ENCODE assay signal across 29 mouse cellular contexts in genomic region chr14:55171311-55172049, GRCm38 (mm10). TPM values are rescaled to one million over a fixed set of nuclear protein-coding genes. Genes with fewer than 3 reads are reported as not detected.
DNase-seq lines count a peak whose midpoint lies in the region; ATAC-seq and TF ChIP-seq lines count a peak whose summit lies in the region.
"Had no signal": no experiment of that assay in that cellular context is flagged by ENCODE, and none has a peak within 500 bp of the region (broad histone marks: within the 10 kb centered on the region; RNA-seq: fewer than 3 reads in every experiment).

No protein-coding gene starts in this region.

- no peak overlapping the region for H3K4me3 ChIP-seq in midbrain, embryonic 11.5 days (ENCODE audit: low read depth, low read length)
- H3K4me3 ChIP-seq in midbrain, embryonic 15.5 days, result no peak overlapping the region
- H3K4me3 ChIP-seq in heart, adult 2 months, result no peak overlapping the region
- H3K4me3 ChIP-seq: embryonic facial prominence, embryonic 15.5 days; neural tube, embryonic 15.5 days; stomach, embryonic 15.5 days had no signal

- no peaks in the 10 kb centered on the region for H3K27me3 ChIP-seq in midbrain, embryonic 11.5 days (ENCODE audit: control insufficient read depth, insufficient read depth, low read length)
- H3K27me3 ChIP-seq in midbrain, embryonic 15.5 days (replicated peaks), result no peaks in the 10 kb centered on the region
- no peaks in the 10 kb centered on the region; the same call in 1 of the 2 replicates for H3K27me3 ChIP-seq in heart, adult 2 months (ENCODE audit: control insufficient read depth, insufficient read depth, low read length)
- H3K27me3 ChIP-seq: embryonic facial prominence, embryonic 15.5 days; neural tube, embryonic 15.5 days; stomach, embryonic 15.5 days had no signal

- intact Hi-C loops in heart, adult 2 months (cut with DNase I), result no loop called here
- intact Hi-C loops in left cerebral cortex, postnatal 36 days (cut with DNase I), result no loop called here

- H3K4me2 ChIP-seq in midbrain, embryonic 11.5 days, result no peak overlapping the region
- H3K4me2 ChIP-seq in midbrain, embryonic 15.5 days, result no peak overlapping the region
- H3K4me2 ChIP-seq: embryonic facial prominence, embryonic 15.5 days; neural tube, embryonic 15.5 days; stomach, embryonic 15.5 days had no signal

- no peak overlapping the region for H3K9ac ChIP-seq in midbrain, embryonic 11.5 days (ENCODE audit: low read length)
- H3K9ac ChIP-seq in midbrain, embryonic 15.5 days, result no peak overlapping the region
- no peak overlapping the region for H3K9ac ChIP-seq in heart, adult 2 months (ENCODE audit: low read depth, low read length)
- H3K9ac ChIP-seq: embryonic facial prominence, embryonic 15.5 days; neural tube, embryonic 15.5 days; stomach, embryonic 15.5 days had no signal

- TF ChIP-seq EP300 in heart, adult 2 months (IDR thresholded peaks at IDR 0.05; ENCODE audit: insufficient read depth, low read depth, low read length), result no peak

- TF ChIP-seq POLR2A in heart, adult 2 months (IDR thresholded peaks at IDR 0.05; ENCODE audit: insufficient read depth, low read depth, low read length), result no peak

- H3K36me3 ChIP-seq in midbrain, embryonic 11.5 days (ENCODE audit: control insufficient read depth, insufficient read depth, low read length), result no peaks in the 10 kb centered on the region
- no peaks in the 10 kb centered on the region for H3K36me3 ChIP-seq in midbrain, embryonic 15.5 days (replicated peaks)
- H3K36me3 ChIP-seq in heart, adult 2 months (ENCODE audit: control insufficient read depth, insufficient read depth, low read length), result no peaks in the 10 kb centered on the region
- H3K36me3 ChIP-seq: embryonic facial prominence, embryonic 15.5 days; neural tube, embryonic 15.5 days; stomach, embryonic 15.5 days had no signal

- peak; percentile 41 for DNase-seq in midbrain, embryonic 11.5 days (ENCODE audit: low spot score, missing footprints)
- peak; percentile 76 for DNase-seq in cerebellum, adult 11-12 months
- peak; percentile 83 for DNase-seq in cerebellum, adult 9-11 months
- DNase-seq in heart, adult 2 months, result no peak
- no peak for DNase-seq in left cerebral cortex, postnatal 36 days (ENCODE audit: low spot score in 2 of 2)
- DNase-seq: adrenal gland, postnatal 25 days; gastrocnemius, postnatal 36 days; kidney, adult 9 months; layer of hippocampus, adult 9-11 months; lung, postnatal 4 days; thymus, postnatal 25 days had no signal

- H3K4me1 ChIP-seq in midbrain, embryonic 11.5 days (ENCODE audit: control insufficient read depth, insufficient read depth, low read length), result 0 out of 2 replicates have a peak, but pooled peaks cover 2% of the 10 kb centered on the region
- H3K4me1 ChIP-seq in midbrain, embryonic 15.5 days, result peaks cover 5% of the 10 kb centered on the region; the same call in 1 of the 2 replicates
- H3K4me1 ChIP-seq in heart, adult 2 months (ENCODE audit: control insufficient read depth, insufficient read depth, low read length), result no peaks in the 10 kb centered on the region
- H3K4me1 ChIP-seq: embryonic facial prominence, embryonic 15.5 days; stomach, embryonic 15.5 days had no signal

- TF ChIP-seq CTCF in heart, adult 2 months (IDR thresholded peaks at IDR 0.05), result no peak

- H3K79me2 ChIP-seq in heart, adult 2 months (replicated peaks; ENCODE audit: control insufficient read depth, insufficient read depth, low read length), result no peaks in the 10 kb centered on the region

- no peak overlapping the region for H3K27ac ChIP-seq in midbrain, embryonic 11.5 days (ENCODE audit: low read depth, low read length)
- no peak overlapping the region for H3K27ac ChIP-seq in midbrain, embryonic 15.5 days
- H3K27ac ChIP-seq in heart, adult 2 months, result no peak overlapping the region
- H3K27ac ChIP-seq: embryonic facial prominence, embryonic 15.5 days; neural tube, embryonic 15.5 days; stomach, embryonic 15.5 days had no signal

- 82% methylated on average over 7 of the region's 7 CpGs for WGBS in midbrain, embryonic 11.5 days
- WGBS in midbrain, embryonic 15.5 days, result 84% methylated on average over 7 of the region's 7 CpGs
- 84% methylated on average over 7 of the region's 7 CpGs for WGBS in heart, adult 2 months

- ATAC-seq in midbrain, embryonic 11.5 days (ENCODE audit: low FRiP score), result no peak
- no peak for ATAC-seq in midbrain, embryonic 15.5 days (replicated peaks)
- no peak for ATAC-seq in frontal cortex, adult (ENCODE audit: low TSS enrichment)
- ATAC-seq: forebrain, embryonic 14.5 days; hindbrain, embryonic 16.5 days; intestine, embryonic 16.5 days had no signal

- H3K9me3 ChIP-seq in midbrain, embryonic 11.5 days (ENCODE audit: control insufficient read depth, low read length), result no peaks in the 10 kb centered on the region
- H3K9me3 ChIP-seq in midbrain, embryonic 15.5 days, result no peaks in the 10 kb centered on the region
- H3K9me3 ChIP-seq: embryonic facial prominence, embryonic 15.5 days; neural tube, embryonic 15.5 days; stomach, embryonic 15.5 days had no signal

RNA-seq across cellular contexts. Expression of gene Dhrs2, which starts 50.3 kb away (rescaled TPM):
- not detected in 2 replicates for polyA plus RNA-seq in midbrain, embryonic 11.5 days (2014; fragmentation: Nextera tagmentation; extraction: Ambion mirVana)
- polyA plus RNA-seq in midbrain, embryonic 15.5 days (2015; fragmentation: Nextera tagmentation; extraction: Ambion mirVana), result 0.80 and 0.93 TPM in 2 replicates
- total RNA-seq in heart, adult 2 months (2021), result not detected
- polyA plus RNA-seq in heart, adult 2 months (2012; rRNA removed), result 0.27 TPM in 1 of 2 replicates, not detected in the other
- total RNA-seq in left cerebral cortex, postnatal 36 days (2021), result not detected
- total RNA-seq: adrenal gland, postnatal 25 days; common myeloid progenitor, adult 5-6 weeks; gastrocnemius, postnatal 36 days; left cerebral cortex, adult 18-20 months; liver, adult 2 months; megakaryocyte-erythroid progenitor cell, adult 5-6 weeks had no signal
- polyA plus RNA-seq: C2C12; heart, embryonic 16.5 days; large intestine, adult 2 months; limb, embryonic 11.5 days; liver, adult 2 months; liver, embryonic 16.5 days had no signal

RNA-seq across cellular contexts. Expression of gene Jph4, which starts 54.7 kb away (rescaled TPM):
- 2.2 and 2.8 TPM in 2 replicates for polyA plus RNA-seq in midbrain, embryonic 11.5 days (2014; fragmentation: Nextera tagmentation; extraction: Ambion mirVana)
- 39.7 and 42.5 TPM in 2 replicates for polyA plus RNA-seq in midbrain, embryonic 15.5 days (2015; fragmentation: Nextera tagmentation; extraction: Ambion mirVana)
- under 1 TPM in 1 of 2 experiments, not detected in 1; 0.23 TPM for total RNA-seq in heart, adult 2 months (2021)
- polyA plus RNA-seq in heart, adult 2 months (2012; rRNA removed), result 0.25 and 0.32 TPM in 2 replicates
- total RNA-seq in left cerebral cortex, postnatal 36 days (2021), result 100 to 1,000 TPM; 312 to 354 TPM
- total RNA-seq: common myeloid progenitor, adult 5-6 weeks; hematopoietic stem cell, adult 5-6 weeks; liver, adult 2 months had no signal
- polyA plus RNA-seq: C2C12; liver, adult 2 months; liver, embryonic 16.5 days had no signal

Comparison
In these comparisons a context has a peak if more than half of its experiments do, and no peak if none do; other contexts are left out.
1. RNA of gene Jph4, which starts 54.7 kb away (polyA plus RNA-seq): 39.7 to 42.5 TPM in midbrain, embryonic 15.5 days; 2.2 to 2.8 TPM in midbrain, embryonic 11.5 days and 0.25 to 0.32 TPM in heart, adult 2 months; every median in the first group is over 10 times any median in the second.
2. DNase-seq: peak in midbrain, embryonic 11.5 days (single experiment), cerebellum, adult 11-12 months (single experiment) and cerebellum, adult 9-11 months (single experiment); none in heart, adult 2 months (0 of 2) and left cerebral cortex, postnatal 36 days (0 of 2).